Mouse (Mus musculus): ENCODE data around the gene Usp24. TPM values are rescaled to one million over a fixed set of nuclear protein-coding genes. Genes with fewer than 3 reads are reported as not detected.

Gene Usp24
- total and polyA plus RNA-seq, 3 experiments = 13.0 to 25.7 (median 13.9) TPM

DNA sequence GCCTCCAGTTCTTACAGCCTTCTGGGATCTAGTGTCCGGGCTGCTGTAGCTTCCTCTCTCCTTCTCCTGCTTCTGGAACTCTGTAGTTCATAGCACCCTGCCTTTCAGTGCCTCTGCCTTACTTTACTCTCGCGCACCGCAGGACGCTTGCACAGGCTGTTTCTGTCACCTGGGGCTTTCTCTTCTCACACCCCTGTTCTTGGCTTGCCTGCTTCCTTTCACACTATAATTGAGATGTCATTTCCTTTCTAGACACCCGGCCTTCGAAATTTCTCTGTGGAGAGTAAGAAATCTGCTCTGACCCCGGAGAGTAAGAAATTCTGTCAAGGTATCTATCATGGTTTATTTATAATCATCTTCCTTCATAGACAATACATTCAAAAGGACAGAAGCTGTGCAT is 2.9 kb upstream of the Usp24 start:
- in situ Hi-C loops (cut with MboI; ENCODE audit: low pct_ligation_motif_present, low pct_unique_long_range_greater_than_20kb, low sequenced_read_pairs) = no loop called here
- dilution Hi-C loops (cut with MboI; ENCODE audit: extremely low pct_ligation_motif_present, extremely low pct_unique_long_range_greater_than_20kb, low sequenced_read_pairs) = no loop called here
- Histone ChIP-seq H3K9ac (ENCODE audit: insufficient read depth, low read depth) (no peak overlapping the region), H3K4me3 (replicated peaks in 1 of 3; ENCODE audit: low read depth in 2 of 3, low read length in 2 of 3, poor library complexity in 1 of 3) (no peak overlapping the region), H3K79me2 (replicated peaks; ENCODE audit: control insufficient read depth, extremely low read depth, insufficient read depth, poor library complexity, severe bottlenecking) (peaks cover 10% of the 10 kb centered on the region; the same call in 1 of the 2 replicates), H3K36me3 (replicated peaks in 1 of 2; ENCODE audit: control insufficient read depth in 1 of 2, insufficient read depth in 1 of 2, low read length in 1 of 2) (no peaks in the 10 kb centered on the region), H3K9me3 (replicated peaks; ENCODE audit: low read length) (peaks cover 3% of the 10 kb centered on the region), H3K27me3 (replicated peaks) (no peaks in the 10 kb centered on the region), H3K27ac (ENCODE audit: insufficient read depth, low read depth) (no peak overlapping the region), H3K4me1 (ENCODE audit: control insufficient read depth in 1 of 2, insufficient read depth in 2 of 2) (peaks cover 0 to 23% of the 10 kb centered on the region in 2 experiments; a peak in 3 of 4 replicates), H3K4me2 (ENCODE audit: insufficient read depth, low read depth, poor library complexity, severe bottlenecking) (no peak overlapping the region)
- no peak for DNase-seq (ENCODE audit: extremely low read depth)
- TF ChIP-seq RAD21 (IDR thresholded peaks at IDR 0.05; ENCODE audit: low read depth, low read length) (no peak), POLR2AphosphoS2 (IDR thresholded peaks at IDR 0.05; ENCODE audit: low read depth, low read length) (no peak), MAZ (IDR thresholded peaks at IDR 0.05; ENCODE audit: low read depth, low read length) (no peak), MXI1 (IDR thresholded peaks at IDR 0.05; ENCODE audit: low read depth, low read length) (no peak), NRF1 (IDR thresholded peaks at IDR 0.05; ENCODE audit: low read depth, low read length) (no peak), USF2 (conservative IDR thresholded peaks at IDR 0.05; ENCODE audit: low read depth, low read length) (no peak), MAFK (IDR thresholded peaks at IDR 0.05; ENCODE audit: insufficient replicate concordance, low read length) (no peak), TCF12 (IDR thresholded peaks at IDR 0.05; ENCODE audit: low read depth, low read length) (no peak), KAT2A (IDR thresholded peaks at IDR 0.05; ENCODE audit: insufficient replicate concordance, low read length) (no peak), TBP (conservative IDR thresholded peaks at IDR 0.05; ENCODE audit: low read depth, low read length) (no peak), CTCF (conservative IDR thresholded peaks at IDR 0.05 in 1 of 2, IDR thresholded peaks at IDR 0.05 in 1 of 2; ENCODE audit: low read depth in 2 of 2, low read length in 2 of 2) (no peak), ZNF384 (IDR thresholded peaks at IDR 0.05; ENCODE audit: low read depth, low read length) (no peak), MAX (IDR thresholded peaks at IDR 0.05; ENCODE audit: low read length) (no peak), JUN (IDR thresholded peaks at IDR 0.05; ENCODE audit: insufficient read depth, low read depth, low read length) (no peak), USF1 (IDR thresholded peaks at IDR 0.05; ENCODE audit: low read depth, low read length) (no peak), ETS1 (conservative IDR thresholded peaks at IDR 0.05; ENCODE audit: low read depth, low read length) (no peak), ZMIZ1 (IDR thresholded peaks at IDR 0.05; ENCODE audit: low read depth, low read length) (no peak), SIN3A (IDR thresholded peaks at IDR 0.05; ENCODE audit: low read length) (no peak)

DNA sequence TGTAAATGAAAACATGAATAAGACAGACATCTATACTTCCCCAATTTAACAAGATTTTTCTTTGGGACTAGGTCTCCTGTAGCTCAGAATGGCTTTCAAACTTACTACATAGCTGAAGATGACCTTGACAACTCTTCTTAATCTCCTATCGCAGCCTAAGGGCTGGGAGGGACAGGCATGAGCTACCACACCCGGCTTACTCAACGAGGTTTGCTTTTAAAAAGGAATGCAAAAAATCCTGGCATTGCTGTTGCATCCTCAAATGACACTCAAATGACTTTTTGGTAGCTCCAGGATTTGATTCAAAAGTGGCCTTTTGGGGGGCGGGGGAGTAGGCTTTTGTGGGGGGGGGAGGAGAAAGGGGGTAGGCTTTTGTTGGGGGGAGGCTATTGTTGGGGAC is 2.1 kb upstream of the Usp24 start:
- H3K9ac ChIP-seq (ENCODE audit: insufficient read depth, low read depth) = no peak overlapping the region
- H3K27me3 ChIP-seq (replicated peaks) = no peaks in the 10 kb centered on the region
- no peaks in the 10 kb centered on the region for H3K36me3 ChIP-seq (replicated peaks in 1 of 2; ENCODE audit: control insufficient read depth in 1 of 2, insufficient read depth in 1 of 2, low read length in 1 of 2)
- dilution Hi-C loops (cut with MboI; ENCODE audit: extremely low pct_ligation_motif_present, extremely low pct_unique_long_range_greater_than_20kb, low sequenced_read_pairs) (no loop called here), in situ Hi-C loops (cut with MboI; ENCODE audit: low pct_ligation_motif_present, low pct_unique_long_range_greater_than_20kb, low sequenced_read_pairs) (no loop called here)
- TF ChIP-seq CTCF (conservative IDR thresholded peaks at IDR 0.05 in 1 of 2, IDR thresholded peaks at IDR 0.05 in 1 of 2; ENCODE audit: low read depth in 2 of 2, low read length in 2 of 2) = no peak
- no peak for TF ChIP-seq BHLHE40 (IDR thresholded peaks at IDR 0.05; ENCODE audit: low read depth, low read length)
- TF ChIP-seq MYC (IDR thresholded peaks at IDR 0.05; ENCODE audit: low read depth, low read length) = no peak
- peaks cover 0 to 31% of the 10 kb centered on the region in 2 experiments; a peak in 3 of 4 replicates for H3K4me1 ChIP-seq (ENCODE audit: control insufficient read depth in 1 of 2, insufficient read depth in 2 of 2)
- peaks cover 13% of the 10 kb centered on the region for H3K79me2 ChIP-seq (replicated peaks; ENCODE audit: control insufficient read depth, extremely low read depth, insufficient read depth, poor library complexity, severe bottlenecking)
- H3K27ac ChIP-seq (ENCODE audit: insufficient read depth, low read depth) = no peak overlapping the region
- no peak for DNase-seq (ENCODE audit: extremely low read depth)
- H3K4me2 ChIP-seq (ENCODE audit: insufficient read depth, low read depth, poor library complexity, severe bottlenecking) = no peak overlapping the region
- no peak overlapping the region for H3K4me3 ChIP-seq (replicated peaks in 1 of 3; ENCODE audit: low read depth in 2 of 3, low read length in 2 of 3, poor library complexity in 1 of 3)
- no peaks in the 10 kb centered on the region for H3K9me3 ChIP-seq (replicated peaks; ENCODE audit: low read length)
